Mouse (Mus musculus): ENCODE data around the gene Kcnk5. TPM values are rescaled to one million over a fixed set of nuclear protein-coding genes. Genes with fewer than 3 reads are reported as not detected.

Kcnk5 gene
- total RNA-seq, 2 experiments from 2014 or later = 0.42 to 0.57 TPM

GRCm38 (mm10) chr14:20169251-20169650 lies 12.4 kb downstream of the Kcnk5 start:
- DNase-seq (ENCODE audit: extremely low spot score in 1 of 2, low spot score in 1 of 2) = no peak

DNA sequence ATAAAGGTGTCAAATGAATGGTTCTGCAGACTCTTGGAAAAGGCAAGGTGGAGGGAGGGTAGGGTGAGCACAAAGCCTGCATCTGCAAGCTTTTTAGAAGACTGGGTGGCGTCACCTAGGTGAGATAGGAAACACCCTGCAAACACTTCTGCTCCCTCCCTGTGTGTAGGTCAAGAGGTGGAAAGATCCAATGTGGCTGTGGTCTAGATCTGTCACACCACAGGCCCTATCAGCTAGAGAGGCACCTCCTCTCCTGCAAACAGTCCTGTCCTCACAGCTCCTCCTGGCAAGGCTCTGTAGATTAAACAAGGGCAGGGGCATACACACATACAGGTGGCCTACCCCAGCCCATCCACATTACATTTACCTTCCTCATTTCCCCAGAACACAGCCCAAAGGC lies 13.1 kb downstream of the Kcnk5 start:
- no peak for DNase-seq (ENCODE audit: extremely low spot score in 1 of 2, low spot score in 1 of 2)

GRCm38 (mm10) chr14:20168054-20168453 lies 13.6 kb downstream of the Kcnk5 start:
- no peak for DNase-seq (ENCODE audit: extremely low spot score in 1 of 2, low spot score in 1 of 2)

GRCm38 (mm10) chr14:20165413-20165812 lies 16.2 kb downstream of the Kcnk5 start:
- no peak for DNase-seq (ENCODE audit: extremely low spot score in 1 of 2, low spot score in 1 of 2)

GRCm38 (mm10) chr14:20164438-20164837 lies 17.2 kb downstream of the Kcnk5 start:
- DNase-seq (ENCODE audit: extremely low spot score in 1 of 2, low spot score in 1 of 2) = no peak

DNA sequence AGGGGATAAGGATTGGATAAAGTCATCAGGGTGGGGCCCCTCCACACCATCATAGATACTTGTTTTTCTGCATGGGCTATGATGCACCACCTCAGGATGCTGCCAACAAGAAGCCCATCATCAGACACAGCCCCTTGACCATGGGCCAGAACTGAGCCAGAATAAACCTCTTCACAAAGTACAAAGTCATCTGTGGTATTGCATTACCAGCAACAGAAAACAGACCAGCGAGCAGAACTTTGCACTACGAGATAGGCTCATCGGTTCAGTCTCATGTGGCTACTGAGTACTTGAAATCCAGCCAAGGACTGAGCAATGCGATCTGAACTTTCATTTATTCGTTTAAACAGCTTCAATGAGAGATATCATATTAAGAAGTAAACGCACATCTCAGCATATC lies 18.9 kb downstream of the Kcnk5 start:
- DNase-seq (ENCODE audit: extremely low spot score in 1 of 2, low spot score in 1 of 2) = no peak

DNA sequence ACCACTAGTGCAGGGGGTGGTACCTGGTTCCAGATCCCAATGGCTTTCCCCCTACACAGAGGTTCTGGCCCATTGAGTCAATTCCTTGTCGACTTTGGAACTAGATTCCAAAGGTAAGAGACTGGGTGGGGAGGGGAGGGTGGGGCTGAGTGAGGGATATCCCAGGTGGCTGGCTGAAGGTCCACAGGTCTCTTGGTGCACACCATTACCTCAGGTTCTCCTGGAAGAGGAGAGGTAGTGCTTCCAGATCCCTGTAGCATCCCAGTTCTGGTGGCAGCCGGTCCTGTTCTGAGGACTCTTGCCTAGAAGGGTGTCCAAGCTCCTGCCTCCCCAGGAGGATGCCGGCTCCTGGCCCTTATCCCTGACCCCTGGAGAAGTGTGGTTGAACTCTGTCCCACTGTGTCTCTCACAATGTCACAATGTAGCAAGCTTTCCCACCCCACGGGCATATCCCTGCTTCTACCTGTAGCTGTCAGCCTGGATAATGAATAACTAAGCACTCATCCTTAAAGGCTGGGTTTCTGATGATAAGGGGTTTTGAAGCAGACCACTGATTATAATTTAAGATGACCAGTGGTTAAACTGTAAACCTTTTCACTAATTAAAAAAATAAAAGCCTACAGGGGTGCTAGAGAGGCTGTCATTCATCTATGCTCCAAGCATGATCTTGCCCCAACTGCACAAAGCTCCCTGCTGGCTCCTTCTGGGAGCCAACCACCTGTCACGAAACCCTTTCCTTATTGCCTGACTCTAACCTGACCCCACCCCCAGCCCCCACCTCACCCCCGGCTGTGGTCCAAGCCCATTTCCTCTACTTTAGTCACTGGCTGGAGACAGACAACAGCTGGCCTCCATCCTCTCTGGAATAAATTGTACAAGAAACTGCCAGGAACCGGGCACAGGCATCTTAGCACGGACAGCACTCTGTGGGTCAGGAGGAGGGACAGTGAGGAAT lies 22.6 kb downstream of the Kcnk5 start:
- DNase-seq (ENCODE audit: extremely low spot score in 1 of 2, low spot score in 1 of 2) = no peak

DNA sequence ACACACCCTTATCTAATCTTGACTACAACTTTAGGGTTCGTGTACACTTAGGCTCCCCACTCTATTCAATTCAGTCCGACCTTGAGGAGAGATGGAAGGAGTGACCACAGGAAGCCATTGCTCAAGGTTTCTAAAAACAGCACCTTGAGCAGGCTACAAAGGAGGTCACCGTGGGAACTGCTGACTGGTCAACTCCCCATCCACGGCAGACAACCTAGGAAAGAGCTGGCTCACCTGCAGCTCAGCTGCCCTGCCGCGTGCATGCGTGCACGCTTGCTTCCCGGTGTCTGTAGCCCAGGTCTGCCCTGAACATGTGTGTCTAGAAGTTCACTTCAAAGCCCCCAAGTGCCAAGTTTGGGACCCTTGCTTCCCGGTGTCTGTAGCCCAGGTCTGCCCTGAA lies 24.0 kb downstream of the Kcnk5 start:
- no peak for DNase-seq (ENCODE audit: extremely low spot score in 1 of 2, low spot score in 1 of 2)

- DNase-seq (ENCODE audit: extremely low spot score in 1 of 2, low spot score in 1 of 2) = no peak
These were observed 25.9 kb downstream of the Kcnk5 start for GRCm38 (mm10) chr14:20155718-20156117.

DNA sequence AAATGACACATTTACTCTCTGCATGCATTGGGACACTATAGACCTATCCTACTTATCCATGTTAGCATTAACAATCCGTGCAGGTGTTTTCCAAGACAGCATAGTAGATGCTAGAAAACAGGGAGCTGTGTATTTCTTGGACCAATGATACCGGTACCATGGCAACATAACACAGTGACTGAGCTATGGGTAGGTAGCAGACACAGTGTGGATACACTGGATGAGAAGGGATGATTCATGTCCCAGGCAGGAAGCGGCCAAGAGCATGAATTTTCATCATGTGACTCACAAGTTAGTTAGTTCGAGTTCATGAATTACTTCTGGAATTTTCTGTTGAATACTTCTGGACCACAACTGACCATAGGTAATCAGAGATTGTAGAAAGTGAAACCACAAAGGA lies 26.7 kb downstream of the Kcnk5 start:
- no peak for DNase-seq (ENCODE audit: extremely low spot score in 1 of 2, low spot score in 1 of 2)

GRCm38 (mm10) chr14:20154245-20154644 lies 27.4 kb downstream of the Kcnk5 start:
- DNase-seq (ENCODE audit: extremely low spot score in 1 of 2, low spot score in 1 of 2) = no peak

DNA sequence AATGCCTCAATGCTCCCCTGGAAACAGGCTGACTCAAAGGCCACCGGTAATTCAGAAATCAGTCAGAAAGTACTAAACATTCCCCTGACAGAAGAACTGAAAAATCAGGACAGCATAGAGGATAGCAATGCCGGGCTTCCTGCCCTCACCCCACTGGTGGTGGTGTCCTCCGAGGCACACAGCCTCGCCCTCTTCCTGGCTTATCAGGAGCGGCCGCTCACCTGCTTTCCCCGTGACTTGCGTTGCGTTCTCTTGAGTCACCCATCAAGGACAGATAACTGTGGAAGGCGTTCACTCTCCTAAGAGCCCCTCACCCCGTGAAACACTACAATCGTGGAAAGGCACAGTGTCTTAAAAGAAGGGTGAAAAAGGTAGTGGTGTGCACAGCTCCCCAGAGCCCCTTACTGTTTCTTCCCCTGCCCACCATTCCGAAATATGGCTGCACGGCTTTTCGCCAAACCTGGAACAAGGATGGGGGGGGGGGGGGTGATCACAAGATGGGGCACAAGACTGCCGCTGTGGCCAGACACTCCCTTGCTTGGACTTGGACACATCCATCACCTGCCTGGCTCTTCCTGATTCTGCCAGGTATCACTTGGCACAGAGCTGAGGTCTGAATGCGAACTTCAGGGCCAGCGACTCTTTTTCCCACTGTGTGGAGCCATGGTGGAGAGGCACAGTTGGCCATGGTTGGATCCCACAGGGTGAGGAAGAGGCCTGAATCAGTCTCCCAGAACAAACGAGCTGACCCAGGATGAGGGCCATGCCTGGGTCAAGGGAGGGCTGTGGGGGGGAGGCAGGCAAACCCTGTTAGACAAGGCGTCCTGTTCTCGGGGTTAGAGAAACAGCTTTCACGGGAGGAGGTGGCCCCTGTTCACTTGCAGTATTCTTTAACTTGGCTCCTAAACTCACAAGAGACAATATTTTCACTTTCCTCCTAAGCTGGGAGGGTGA lies 32.2 kb downstream of the Kcnk5 start:
- DNase-seq (ENCODE audit: extremely low spot score in 1 of 2, low spot score in 1 of 2) = no peak

DNA sequence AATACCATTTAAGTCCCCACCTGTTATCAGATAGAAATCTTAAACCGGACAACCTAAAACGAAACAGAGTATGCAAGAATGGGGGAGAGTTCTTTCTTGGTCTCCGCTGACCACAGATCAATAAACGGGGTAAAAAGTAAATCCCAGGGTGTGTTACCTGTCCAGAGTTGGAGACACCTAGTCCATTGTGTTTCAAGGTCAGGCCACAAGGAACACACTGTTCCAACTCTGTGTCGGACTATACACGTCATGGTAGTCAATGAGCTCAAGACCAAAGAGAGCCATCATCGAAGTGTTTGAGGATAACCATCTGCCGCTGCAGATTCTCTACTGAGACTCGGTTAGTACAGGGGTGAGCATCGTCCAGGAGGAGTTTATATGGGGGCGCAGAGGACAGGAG lies 33.1 kb downstream of the Kcnk5 start:
- DNase-seq (ENCODE audit: extremely low spot score in 1 of 2, low spot score in 1 of 2) = no peak

- no peak for DNase-seq (ENCODE audit: extremely low spot score in 1 of 2, low spot score in 1 of 2)
These were observed 33.8 kb downstream of the Kcnk5 start for GRCm38 (mm10) chr14:20147854-20148253.

GRCm38 (mm10) chr14:20144093-20144492 lies 37.5 kb downstream of the Kcnk5 start:
- peak in 1 of 2 experiments; percentile 13 for DNase-seq (ENCODE audit: extremely low spot score in 1 of 2, low spot score in 1 of 2)

DNA sequence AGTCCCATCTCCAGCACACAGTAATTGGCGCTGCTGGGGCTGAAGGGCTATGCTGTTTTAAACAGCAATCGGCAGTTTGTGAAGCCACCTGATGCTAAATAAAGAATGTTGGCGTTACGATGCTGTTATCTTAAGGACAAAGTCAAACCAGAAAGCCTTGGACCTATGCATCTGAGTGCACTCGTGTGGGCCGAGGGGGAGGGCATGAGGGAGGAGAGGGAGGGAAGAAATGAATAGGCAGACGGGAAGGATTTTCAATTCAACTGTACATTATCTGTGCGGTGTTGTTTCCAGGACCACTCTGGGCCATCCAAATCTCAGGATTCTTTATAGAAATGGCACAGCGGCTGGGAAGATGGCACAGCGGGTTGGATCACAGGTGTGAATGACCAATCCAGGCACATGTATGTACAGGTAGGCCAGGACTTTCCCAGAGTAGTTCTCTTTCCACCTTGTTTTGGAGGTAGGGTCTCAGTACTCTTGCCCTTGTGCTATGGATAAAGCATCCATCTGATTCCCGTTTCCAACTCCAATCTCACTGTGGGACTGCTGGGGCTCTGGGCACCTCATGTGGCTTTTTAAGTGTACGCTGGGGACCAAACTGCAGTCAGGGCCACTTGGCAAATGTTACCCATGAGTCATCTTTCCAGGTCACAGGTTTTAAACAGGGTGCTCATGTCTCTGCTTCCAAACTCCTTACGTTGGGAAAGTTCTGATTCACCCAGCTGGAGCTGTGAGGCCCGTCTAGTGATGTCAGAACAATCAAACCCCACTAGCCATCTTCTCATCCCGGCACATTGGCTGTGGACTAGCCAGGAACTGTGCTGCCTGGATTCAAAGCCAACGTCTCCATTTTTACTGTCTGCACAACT lies 42.9 kb downstream of the Kcnk5 start, which contains the start of gene Saysd1:
Gene Saysd1, minus strand, starts transcription at position 51 of the 872 bp plus-strand sequence.
- no peak for DNase-seq (ENCODE audit: extremely low spot score in 1 of 2, low spot score in 1 of 2)

DNA sequence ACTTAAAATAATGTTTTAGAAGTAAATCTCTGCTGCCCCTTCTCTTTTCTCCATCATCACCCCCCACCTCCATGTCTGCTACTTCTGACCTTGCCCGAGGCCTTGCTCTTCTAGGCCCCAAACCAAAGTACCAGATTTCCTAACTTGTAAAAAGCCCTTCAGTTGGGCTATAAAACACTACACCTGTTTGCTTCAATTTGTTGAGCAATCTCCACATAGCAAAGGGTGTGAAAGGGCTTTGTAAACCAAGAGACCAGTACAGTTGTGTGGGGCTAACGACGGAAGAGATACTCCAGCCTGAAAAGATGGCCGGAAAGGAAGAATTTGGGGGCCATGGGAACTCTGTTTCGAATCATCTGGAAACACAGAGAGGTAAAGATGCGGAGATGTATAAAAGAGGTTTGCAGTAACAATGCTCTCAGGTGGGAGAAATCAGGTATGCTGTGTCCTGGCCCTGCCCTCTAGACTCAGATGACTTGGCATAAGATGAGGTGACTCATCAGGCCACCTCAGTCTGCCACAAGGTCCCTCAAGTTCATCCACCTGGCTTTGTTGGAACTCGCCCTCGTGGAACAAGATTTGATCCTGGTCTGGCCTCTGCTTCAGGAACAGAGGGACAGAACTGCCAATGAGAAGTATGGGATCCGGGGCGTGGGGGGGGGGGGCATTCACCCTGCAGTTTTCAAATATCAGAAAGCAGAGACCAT lies 46.5 kb downstream of the Kcnk5 start:
- no peak for DNase-seq (ENCODE audit: extremely low spot score in 1 of 2, low spot score in 1 of 2)

GRCm38 (mm10) chr14:20128162-20128561 lies 53.4 kb downstream of the Kcnk5 start:
- no peak for DNase-seq (ENCODE audit: extremely low spot score in 1 of 2, low spot score in 1 of 2)

DNA sequence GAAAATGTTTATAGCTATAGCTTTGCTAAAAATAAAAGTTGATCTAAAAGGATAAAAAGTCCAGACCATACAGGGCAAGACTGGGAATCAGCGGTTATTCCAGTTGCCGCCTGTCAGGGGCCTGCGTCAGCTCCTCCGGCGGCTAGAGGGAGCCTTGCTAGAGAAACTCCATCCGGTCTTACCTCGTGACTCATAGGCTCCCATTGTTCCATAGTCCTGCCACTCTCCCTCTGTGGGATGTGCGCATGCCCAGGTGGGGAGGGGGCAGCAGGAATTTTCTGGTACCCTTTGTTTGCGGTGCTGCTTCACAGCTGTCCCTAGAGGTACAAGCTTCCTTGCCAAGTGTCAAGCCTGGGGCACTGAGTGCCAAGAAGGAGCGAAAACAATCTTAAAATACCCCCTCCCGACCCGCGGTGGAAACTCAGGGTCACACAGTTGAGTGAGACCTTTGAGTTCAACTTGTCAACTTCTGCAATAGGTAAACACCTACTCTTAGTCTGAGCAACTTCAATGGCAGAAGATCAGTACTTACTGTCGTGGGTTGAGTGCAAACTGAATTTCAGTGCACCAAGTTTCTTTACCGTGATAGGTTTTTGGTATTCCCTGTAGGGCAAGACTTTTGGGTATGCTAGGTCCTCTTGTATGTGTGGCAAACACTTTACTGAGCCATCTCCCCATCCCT lies 54.1 kb downstream of the Kcnk5 start:
- no peak for DNase-seq (ENCODE audit: extremely low spot score in 1 of 2, low spot score in 1 of 2)
